Mouse (Mus musculus) c-Kit-positive CD71-negative TER-119-negative erythroid progenitor cells, embryonic 14.5 days (primary cell): Measurements from ENCODE around the gene Vamp3.
"Not testable (repeated sequence)": the region's sequence is repeated elsewhere in the genome, so short reads cannot be mapped to it uniquely, and the experiment has no call there.

Experiments used
- DNase-seq: peaks from one replicate; pipeline ENCODE4 v3.0.0-alpha.2; 2013; ENCODE audit warnings: low read depth

The Vamp3 gene

DNA sequence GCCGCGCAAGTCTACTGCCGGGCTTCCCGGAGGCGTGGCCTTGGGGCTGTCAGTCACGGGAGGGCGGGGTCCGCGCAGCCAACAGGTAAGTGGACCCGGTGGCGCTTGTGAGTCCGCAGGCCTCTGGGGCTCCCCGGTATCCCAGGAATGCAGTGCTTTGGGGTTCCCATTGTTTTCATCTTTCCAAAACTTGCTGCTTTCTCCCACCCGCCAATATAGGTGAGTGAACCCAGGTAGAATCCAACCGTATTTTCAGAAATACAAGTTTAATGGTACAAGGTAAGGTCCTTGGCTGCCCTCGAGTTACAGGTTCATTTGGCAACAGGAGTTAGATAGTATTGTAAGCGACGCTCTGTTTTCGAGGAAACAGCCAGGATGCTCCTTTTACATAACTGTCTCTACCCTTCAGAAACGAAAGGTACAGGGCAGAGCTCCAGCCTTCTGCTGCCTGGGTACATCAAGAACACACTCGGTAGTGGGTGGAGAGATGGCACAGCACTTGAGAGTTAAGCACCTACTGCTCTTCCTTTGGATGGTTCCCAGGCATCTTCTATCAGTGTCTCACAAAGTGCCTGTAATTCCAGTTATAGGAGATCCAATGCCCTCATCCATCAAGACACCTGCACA is 12.7 kb downstream of the Vamp3 start:
- DNase-seq, result no peak

DNA sequence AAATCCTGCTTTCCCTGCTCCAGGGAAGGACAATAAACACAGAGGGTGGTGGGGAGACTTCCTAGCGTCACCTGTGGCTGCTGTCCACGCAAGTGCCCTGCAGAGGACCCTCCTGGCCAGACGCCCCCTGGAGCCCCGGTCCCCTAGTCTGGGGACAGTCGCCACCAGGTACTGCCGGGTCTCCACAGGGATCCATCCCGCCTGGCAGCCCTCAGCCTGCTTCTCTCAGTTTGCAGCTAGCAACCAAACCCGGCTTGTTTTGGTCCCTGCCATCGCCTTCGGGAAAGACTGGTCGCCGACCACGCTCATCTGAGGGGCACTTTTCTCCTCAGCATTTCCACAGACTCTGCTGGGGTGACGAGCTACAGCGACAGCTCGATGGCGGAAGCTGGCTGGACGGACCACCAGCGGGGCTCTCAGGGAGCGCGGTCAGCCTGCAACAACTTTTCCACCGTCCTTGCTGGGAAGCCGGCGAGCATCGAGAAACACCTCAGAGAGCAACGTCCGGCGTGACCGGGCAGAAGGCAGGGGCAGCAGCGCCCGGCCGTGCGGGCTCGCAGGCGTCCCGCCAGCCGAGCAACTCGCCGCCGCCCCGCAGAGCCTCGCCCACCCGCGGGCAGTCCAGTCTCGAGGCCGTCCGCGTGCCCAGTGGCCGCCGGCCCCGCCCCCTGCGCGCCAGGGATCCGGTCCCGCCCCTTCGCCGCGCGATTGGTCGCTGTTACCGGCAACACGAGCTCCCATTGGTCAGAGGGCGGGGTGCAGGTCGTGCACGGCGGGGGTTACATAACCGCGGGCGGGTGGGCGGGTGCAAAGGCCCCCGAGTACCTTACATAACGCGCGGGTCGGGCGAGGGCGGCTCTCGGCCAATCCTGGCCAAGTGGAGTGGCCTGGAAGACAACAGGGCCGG is 13.5 kb downstream of the Vamp3 start, which contains the start of gene Per3:
Per3 (minus strand) TSS at position 629 of the 907 bp plus-strand sequence.
- peak; percentile 86 for DNase-seq

DNA sequence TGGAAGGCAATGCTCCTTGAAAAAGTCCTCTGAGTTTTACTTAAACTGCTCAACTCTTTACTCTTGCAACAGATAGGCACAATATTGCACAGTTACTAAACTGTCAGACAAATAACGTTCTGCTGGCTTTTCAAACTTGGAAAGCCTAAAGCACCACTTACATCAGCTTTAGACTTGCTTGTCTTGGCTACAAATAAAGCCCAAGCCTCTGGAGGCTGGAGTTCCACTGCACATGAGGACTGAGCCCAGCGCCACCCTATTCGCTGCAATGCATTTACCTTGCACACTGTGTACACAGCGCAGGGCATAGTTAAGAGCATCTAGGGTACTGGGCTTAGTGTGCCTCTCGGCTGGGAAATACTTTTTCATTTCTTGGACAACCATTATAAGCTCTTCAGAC is 14.5 kb downstream of the Vamp3 start:
- DNase-seq, result no peak

DNA sequence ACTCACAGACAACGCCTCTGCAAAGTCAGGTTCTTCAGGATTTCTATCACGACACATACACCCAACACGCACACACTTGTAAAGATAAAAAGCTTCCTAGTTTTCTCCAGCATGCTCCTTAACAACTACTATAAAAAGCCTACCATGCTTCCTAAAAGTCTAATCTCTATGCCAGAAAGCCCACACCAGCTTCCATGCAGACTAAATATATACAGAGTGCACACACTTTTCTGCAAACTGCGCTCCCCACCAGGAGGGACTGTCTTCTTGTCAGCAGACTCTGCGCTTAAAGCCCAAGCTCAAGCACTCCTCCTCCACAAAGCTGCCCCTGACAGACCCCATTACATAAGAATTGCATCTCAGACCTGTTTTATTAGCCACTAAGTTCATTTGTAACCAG is 16.3 kb downstream of the Vamp3 start:
- no peak for DNase-seq

DNA sequence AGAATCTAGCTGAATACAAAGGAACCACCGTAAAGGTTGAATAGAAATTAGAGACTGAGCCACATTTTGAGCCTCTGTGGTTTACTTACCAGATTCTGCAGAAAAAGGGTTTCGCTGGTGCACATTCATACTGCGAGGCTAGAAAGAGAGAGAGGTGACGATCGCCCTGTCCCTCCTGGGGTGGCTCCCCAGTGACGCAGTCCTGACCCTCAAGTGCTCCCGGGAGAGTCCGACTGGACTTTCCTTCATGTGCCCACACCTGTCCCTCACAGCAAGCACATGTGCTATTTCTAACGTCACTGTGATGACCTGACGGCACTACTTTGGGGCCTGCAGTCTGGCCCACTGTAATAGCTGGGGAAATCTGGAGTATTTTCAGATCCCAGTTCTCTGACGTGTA is 20.0 kb downstream of the Vamp3 start:
- no peak for DNase-seq

DNA sequence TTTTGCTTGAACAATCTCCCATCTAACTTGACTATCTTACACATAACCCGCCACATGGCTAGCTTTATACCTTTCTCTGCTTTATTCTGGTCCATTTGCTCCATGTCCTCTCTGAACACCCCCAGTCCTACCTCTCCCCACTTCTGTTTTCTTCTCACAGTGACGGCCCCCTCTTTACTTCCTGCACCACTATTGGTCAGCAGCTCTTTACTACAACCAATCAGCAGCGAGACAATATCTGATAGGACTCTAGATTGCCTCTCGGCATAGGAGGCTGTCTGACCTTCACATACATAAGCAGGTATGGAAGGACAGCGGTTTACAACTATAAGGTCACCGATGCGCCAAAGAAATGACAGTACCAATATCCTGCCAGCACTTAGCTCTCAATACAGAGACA is 21.2 kb downstream of the Vamp3 start:
- DNase-seq, result no peak

DNA sequence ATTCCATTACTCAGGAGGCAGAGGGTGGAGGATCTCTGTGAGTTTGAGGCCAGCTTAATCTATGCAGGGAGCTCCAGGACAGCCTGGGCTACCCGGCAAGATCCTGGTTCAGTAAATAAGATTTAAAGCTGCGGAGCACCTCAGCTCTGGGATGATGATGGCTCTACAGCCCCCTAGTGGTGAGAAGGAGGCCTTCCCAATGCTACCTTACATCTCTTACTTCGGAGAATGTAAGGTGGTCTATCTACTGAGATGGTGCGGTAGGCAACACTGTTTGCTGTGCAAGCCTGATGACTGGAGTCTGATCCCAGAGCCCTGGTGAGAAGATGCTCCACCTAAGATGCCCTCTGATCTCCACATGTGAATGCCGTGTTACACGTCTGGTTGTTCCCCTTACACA is 30.8 kb downstream of the Vamp3 start:
- no peak for DNase-seq

DNA sequence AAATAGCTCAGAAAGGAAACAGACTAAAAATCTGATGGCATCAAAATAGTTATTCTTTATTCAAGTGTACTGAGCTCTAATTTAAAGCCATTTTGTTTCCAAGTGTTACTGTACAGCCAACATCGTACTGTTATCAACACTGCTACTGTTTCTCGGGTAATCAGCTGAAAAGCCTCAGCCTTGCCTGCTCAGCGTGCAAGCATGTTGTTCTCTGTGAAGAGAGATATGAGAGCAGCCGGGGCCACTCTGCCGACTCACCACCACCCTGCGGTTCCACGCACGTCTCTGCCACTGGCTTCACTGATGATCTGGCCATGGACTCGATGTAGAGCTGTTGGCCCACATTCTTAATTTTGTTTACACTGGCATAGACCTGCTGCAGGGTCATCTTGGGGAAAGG is 33.6 kb downstream of the Vamp3 start:
- DNase-seq, result no peak

DNA sequence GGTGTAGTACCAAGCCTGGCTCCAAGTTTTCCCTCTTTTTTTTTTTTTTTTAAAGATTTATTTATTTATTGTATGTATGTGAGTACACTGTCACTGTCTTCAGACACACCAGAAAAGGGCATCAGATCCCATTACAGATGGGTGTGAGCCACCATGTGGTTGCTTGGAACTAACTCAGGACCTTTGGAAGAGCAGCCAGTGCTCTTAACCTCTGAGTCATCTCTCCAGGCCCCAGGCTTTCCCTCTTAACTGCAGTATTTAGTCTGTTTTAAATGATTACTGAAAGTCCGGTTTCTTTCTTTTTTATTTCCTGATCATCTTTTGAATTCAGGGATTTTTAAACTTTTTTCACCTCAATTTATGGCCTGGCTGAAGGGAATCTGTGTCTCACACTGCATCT is 40.4 kb downstream of the Vamp3 start:
- DNase-seq, result not testable (repeated sequence)

DNA sequence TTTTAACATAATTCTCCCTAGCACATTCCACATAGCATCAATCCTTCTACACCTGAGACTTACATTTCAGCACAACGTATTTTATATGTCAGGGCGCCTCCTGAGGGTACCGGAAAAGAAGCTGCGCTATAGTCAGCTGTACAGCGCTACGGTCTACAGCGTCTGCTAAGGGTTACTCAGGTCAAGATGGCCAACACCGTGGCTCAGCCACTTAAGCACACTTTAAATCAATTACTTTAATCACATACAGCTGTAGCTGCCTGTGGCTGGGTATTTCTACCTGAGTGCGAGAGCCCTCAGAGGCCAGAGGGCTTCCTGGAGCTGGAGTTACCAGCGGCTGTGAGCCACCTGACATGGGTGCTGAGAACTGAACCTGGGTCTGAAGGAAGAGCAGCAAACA is 41.8 kb downstream of the Vamp3 start:
- DNase-seq, result no peak

DNA sequence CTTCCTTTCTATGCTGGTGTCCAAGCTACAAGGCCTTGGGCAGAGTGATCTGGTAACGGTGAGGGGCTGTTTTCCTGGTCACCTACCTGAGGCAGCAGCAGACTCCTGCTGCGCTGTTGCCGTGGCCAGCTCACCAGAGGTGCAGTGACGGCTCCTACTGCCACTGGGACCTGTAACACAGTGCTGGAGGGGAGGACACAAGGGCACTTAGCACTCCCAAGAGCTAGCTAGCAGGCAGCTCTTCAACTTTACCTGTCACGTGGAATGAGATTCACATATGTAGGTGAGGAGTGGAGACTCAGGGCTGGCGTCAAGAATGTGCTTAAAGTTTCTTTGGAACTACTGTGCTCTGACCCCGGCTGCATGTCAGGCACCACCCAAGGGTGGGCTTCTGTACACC is 47.4 kb downstream of the Vamp3 start:
- DNase-seq, result no peak

DNA sequence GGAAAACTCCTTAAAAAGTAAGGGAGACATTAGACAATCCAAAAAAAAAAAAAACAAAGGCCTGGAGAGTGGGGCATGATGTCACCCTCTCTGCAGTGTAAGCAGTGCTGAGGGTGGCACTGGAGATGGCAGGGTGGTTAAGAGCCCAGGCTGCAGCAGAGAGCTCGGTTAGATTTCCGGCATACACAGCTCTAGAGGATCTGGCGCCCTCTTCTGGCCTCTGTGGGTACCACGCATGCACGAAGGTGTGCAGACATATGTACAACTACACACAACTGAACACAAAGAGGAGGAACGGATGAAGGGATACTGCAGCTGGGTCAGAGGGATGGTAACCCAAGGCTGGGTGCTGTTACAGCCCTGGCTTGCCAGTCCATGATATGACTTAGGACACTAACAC is 50.8 kb downstream of the Vamp3 start:
- peak; percentile 51 for DNase-seq

DNA sequence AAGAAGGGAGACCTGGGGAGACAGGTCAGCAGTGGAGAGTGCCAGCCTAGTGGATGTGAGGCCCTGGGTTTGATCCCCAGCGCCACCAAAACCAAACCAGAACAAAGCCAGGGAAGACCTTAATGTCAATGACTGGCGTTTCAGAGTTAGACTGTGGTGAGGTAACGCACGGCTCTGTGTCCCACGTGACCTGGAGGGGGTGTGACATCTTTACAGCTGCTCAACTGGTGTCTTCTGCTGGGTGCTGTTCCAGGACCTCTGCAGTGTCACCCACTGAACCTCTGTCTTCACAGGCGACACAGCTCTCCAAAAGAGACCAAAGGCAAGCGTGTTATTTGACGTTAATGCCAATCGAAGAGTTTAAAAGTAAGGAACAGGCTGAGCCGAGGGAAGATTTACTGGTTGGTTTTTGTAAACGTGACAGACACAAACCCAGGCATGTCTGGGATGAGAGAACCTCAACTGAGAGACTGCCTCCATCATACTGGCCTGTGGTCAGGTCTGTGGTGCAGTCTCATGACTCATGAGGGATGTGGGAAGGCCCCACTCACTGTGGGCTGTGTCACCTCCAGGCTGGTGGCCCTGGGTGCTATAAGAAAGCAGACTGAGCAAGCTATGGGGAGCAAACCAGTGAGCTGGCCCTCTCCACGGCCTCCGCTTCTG is 52.0 kb downstream of the Vamp3 start:
- DNase-seq, result peak; percentile 30

DNA sequence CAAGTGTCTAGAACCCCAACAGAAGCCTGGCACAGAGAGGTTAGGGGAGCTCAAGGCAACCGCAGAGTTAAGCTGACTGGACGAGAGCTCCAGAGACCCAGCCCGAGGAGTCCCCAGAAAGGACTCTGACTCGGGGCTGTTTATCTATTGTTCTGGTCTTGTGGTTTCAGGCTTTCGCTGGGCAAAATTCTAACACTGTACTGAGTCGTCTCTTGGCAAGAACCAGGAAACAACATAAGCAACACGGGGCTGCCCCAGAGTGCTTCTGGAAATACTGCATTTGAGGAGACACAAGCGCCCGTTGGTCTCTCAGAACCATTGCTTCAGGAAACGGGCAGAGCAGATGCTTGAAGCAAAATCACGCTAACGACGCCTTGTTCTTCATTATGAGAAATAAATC is 56.4 kb downstream of the Vamp3 start:
- no peak for DNase-seq

DNA sequence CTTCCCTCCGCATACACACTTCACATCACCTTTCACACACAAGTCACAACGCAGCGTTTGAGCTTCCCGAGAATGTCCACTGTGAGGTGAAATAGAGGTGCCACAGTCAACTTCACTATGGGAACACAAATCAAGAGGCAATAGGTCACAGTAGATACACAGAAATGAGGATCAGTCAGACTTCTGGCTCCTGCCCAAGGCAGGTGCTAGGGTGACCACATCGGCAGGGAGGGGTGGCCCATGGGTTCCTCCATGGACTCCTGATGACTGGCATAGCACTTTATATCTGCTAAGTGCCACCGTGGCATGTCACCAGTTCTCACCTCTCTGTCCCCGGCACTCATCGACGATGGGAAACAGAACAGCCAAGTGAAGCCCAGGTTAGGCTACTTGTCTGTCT is 59.1 kb downstream of the Vamp3 start:
- DNase-seq, result no peak
